Mouse (Mus musculus): Measurements from ENCODE around the gene Sertad4.

The Sertad4 gene

GRCm38 (mm10) chr1:192855474-192856230 lies at the start of gene Sertad4:
TSS of gene Sertad4 (minus strand) at chr1:192855756.
- DNase-seq (ENCODE audit: low read depth, low spot score): no peak

- DNase-seq (ENCODE audit: low read depth, low spot score): no peak
Observed at GRCm38 (mm10) chr1:192901516-192901915, 46.0 kb upstream of the Sertad4 start.

- no peak for DNase-seq (ENCODE audit: low read depth, low spot score)
Observed at GRCm38 (mm10) chr1:192900913-192901312, 45.4 kb upstream of the Sertad4 start.

DNA sequence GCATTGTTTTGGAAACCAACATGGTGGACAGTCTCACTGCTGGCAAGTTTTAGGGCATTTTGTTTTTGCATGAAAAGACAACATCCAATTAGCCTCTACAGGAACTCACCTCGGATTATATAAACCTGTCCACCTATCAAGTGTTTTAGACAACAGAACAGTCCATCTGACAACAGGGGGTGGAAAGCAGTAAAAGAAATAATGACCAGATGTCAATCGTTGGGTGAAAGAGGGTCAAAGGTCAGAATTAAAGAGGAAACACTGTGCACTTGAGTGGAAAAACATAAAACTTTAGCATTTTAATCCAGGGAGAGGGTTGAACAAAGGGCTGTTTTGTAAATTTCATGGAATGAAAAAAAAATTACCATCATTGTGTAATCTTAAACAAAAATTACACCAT lies 43.2 kb upstream of the Sertad4 start:
- no peak for DNase-seq (ENCODE audit: low read depth, low spot score)

GRCm38 (mm10) chr1:192897218-192897617 lies 41.7 kb upstream of the Sertad4 start:
- no peak for DNase-seq (ENCODE audit: low read depth, low spot score)

GRCm38 (mm10) chr1:192896076-192896475 lies 40.5 kb upstream of the Sertad4 start:
- no peak for DNase-seq (ENCODE audit: low read depth, low spot score)

GRCm38 (mm10) chr1:192890716-192891115 lies 35.2 kb upstream of the Sertad4 start:
- DNase-seq (ENCODE audit: low read depth, low spot score): no peak

DNA sequence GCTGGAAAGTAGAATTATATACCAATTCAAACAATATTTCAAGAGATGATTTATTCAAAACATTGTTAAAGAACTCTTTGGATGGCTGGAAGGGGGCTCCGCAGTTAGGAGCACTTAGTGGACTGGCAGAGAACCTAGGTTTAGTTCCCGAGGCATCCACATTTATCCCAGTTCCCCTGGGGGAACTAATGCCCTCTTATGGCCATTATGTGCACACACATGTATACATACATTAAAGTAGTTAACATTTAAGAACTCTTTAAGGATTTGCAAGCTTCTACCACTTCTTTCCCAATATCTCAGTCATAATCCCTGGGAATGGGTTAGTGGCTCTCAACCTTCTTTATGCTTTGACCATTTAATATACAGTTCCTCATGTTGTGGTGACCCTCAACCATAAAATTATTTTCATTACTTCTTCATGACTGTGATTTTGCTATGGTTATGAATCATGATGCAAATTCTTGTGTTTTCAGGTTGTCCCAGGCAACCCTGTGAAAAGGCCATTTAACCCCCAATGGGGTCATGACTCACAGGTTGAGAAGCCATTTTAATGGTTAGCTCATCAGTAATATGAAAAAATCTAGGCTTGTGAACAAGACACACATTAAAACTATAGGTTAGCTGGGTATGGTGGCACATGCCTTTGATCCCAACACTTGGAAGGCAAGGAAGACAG lies 27.2 kb upstream of the Sertad4 start:
- DNase-seq (ENCODE audit: low read depth, low spot score): no peak

DNA sequence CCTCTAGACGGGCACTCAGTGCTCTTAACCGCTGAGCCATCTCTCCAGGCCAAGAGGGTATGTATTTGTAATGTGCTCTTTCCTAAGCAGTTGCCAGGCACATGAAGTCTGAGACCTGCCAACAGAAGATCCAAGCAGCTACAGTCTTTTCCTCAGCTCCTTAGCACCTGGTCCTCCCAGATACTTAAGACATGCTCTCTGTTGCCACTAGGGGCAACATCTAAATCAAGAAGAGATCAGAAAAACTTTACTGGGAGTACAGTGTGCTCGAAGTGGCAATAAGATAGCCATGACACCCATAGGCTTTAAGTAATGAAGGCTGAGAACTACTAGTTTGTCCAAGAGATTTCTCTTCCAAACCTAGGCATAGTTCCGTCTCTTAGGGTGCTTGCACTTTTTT lies 24.6 kb upstream of the Sertad4 start:
- DNase-seq (ENCODE audit: low read depth, low spot score): no peak

DNA sequence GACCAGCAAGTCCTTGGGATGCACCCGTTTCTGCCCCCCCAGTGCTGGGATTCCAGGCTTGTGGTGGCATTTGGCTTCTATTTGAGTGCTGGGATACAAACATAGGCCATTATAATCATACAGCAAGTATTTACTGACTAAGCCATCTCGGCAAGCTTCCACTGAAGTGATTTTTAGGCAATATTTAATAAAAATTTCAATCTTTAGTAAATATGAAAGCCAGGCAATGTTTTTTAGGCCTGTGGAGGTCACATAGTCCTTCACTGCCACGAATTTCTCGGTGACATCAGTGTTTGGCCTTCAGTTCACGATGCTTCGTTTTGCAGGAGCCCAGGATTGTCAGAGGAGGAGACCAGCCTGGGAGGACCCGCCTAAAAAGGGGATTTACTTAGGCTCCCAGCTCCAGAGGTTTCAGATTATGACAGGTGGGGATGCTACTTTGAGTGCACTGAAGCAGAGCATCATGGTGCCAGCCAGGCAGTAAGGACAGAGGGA lies 23.6 kb upstream of the Sertad4 start:
- no peak for DNase-seq (ENCODE audit: low read depth, low spot score)

DNA sequence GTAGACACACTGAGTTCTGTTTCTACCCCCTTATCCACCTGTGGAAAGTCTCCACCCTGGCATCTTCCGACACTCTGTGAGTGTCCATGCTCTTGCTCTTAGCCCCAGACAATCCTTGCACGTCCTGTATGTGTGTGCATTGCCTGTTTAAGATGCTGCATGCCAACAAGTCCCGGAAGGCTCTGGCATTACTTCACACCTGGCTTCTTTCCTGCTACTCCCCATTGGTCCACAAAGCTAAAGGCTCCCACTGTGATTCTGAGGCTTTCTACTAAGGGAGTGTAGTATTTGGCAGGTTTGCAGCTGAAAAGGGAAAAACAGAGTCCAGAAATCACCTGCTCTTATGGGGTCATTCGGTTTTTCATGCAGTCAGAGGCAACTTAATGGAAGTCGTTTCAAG lies 17.3 kb upstream of the Sertad4 start:
- no peak for DNase-seq (ENCODE audit: low read depth, low spot score)

GRCm38 (mm10) chr1:192869761-192870160 lies 14.2 kb upstream of the Sertad4 start:
- DNase-seq (ENCODE audit: low read depth, low spot score): no peak

DNA sequence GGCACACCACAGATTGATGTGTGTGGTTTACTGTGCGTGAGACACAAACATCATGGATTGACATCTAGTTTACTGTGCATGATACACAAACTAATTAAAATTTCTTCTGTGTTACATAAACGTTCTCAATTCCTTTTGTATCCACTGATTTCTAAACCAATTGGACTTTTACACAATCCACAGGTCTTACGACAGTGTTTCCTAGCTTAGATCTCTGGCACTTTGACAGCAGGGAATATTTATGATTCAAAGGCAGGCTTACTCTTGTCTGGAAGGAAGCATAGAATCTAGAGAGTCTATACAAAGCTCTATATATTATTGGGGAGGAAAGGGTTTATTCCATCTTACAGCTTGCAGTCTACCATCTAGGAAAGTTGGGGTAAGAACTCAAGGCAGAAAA lies 8.9 kb upstream of the Sertad4 start:
- no peak for DNase-seq (ENCODE audit: low read depth, low spot score)

GRCm38 (mm10) chr1:192861305-192861960 lies 5.9 kb upstream of the Sertad4 start:
- DNase-seq (ENCODE audit: low read depth, low spot score): no peak

GRCm38 (mm10) chr1:192860273-192860672 lies 4.7 kb upstream of the Sertad4 start:
- no peak for DNase-seq (ENCODE audit: low read depth, low spot score)

DNA sequence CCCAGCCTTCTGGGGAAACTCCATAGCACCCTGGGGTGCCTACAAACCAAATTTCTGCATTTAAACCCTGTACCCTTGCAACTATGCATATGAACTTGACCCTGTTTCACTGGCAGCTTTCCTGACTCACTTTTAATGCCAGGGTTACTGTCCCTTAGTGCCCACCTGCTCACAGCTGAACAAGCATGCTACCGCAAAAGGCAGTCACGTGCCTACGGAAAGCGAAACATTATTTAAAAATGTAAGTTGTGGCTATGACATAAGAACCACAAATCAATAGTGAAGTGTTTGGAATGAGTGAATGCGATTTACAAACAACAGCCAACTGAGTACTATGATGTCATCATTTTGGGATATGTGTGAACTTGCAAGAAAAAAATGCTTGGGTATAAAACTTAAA lies 2.0 kb upstream of the Sertad4 start:
- no peak for DNase-seq (ENCODE audit: low read depth, low spot score)

- DNase-seq (ENCODE audit: low read depth, low spot score): no peak
Observed at GRCm38 (mm10) chr1:192856931-192857330, 1.4 kb upstream of the Sertad4 start.

DNA sequence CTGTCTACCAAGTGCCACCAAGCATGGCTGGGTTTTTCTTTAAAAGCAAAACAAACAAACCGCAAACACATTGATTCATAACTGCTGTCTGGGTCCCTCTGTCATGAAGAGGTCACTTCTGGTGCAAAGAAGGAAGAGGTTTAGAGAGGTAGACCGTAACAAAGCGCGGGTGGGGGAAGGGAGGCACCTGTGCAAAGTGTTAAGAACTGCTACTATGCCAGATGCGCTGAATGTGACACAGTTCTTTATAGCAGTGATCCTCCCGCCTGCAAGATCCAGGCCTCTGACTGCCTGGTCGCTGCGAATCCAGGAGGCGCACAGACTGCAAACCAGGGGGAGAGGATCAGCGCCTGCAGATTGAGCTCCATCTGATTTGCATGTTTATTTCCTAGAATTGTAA lies 855 bp upstream of the Sertad4 start:
- DNase-seq (ENCODE audit: low read depth, low spot score): no peak

DNA sequence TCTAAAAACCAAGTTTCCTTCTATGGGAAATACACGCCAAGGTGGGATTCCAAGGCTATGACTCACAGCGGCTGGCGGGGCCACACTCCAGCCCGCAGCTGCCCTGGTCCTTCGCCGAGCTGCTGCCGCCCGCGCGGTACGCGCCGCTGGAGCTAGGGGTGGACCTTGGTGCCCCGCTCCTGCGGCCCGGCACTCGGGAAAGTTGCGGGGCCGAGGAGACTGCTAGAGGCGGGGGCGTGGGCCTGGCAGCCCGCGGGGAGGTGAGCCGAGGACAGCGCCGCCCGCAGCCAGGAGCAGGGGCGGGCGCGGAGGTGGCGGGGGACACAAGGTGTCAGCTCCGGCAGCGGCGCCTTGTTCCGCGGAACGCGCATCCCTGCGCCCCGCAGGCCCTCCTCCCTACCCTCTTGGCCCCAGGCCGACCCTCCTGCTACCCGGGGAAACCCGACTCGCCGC lies 711 bp downstream of the Sertad4 start:
- DNase-seq (ENCODE audit: low read depth, low spot score): no peak

DNA sequence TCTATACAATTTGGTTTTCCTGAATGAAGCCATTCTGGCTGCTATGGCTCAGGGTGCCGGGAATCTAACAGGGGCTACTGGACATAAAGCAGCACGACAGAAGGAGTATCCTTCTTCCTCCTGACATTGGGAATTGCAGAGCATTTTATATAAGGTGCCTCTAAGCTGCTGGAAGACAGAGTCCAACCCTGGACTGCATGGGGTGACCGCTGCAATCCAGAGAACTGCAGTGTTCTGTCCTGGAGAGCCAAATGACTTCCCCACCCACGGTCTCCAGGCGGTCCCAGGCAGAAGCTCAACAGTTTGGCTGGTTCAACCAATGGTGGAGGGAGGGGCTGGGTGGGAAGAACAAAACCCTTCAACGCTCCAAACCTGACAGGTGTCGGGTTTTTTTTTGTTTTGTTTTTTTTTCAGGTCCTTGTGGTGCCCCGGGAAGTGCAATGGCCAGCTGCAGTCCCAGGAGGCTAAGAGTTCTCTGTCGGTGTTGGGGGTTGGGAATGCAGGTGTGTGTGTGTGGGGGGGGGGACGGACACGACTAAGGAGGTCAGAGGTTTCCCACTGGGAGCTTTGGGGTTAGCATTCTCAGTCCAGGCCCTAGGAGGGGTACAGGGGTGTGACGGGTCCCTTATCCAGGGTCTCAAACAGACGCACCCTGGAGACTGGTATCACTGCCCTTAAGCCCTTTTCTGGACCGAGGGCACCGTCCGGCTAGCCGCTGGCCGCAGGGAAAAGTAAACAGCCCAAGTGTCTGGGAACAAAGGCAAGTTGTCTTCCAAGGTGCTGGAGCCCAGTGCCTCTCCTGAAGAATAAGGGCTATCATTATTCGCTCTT lies 1.4 kb downstream of the Sertad4 start:
- DNase-seq (ENCODE audit: low read depth, low spot score): no peak

DNA sequence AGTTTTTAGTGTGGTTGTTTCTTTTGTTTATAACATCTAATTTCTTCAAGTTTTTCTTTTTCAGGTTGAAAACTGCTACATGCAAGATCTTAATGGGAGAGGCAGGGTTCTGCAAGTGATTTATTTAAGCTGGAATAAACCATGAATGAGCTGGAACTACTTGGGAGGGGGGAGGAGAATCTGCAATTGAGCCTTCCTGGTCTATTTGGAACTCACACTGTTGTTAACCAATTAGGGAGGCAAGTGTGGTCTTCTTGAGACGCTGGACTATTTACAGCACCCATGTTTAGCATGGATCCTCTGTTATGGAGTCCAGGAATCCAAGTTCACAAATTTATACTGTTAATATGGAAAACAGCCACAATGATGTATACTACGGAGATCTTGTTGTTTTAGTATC lies 2.1 kb downstream of the Sertad4 start:
- no peak for DNase-seq (ENCODE audit: low read depth, low spot score)

DNA sequence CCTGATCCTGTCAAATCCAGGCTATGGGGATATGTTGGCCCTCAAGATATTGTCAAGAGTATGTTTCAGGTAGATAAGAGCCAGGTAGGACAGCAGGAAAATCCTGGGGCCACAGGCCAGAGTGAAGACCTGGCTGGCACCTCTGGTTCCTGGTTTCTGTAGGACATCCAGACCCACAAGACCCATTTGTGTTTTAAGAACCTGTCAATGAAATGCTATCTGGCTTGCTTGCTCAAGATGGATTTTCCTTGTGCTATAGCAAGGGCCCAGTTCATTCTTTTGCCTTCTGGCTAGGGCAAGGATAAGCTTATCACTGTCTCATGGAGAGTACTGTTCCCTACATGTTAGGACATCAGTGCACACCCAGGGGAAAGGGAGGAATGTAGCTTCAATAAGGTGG lies 3.5 kb downstream of the Sertad4 start:
- no peak for DNase-seq (ENCODE audit: low read depth, low spot score)
